Mouse (Mus musculus): Measurements from ENCODE around the gene Speer4c. TPM values are rescaled to one million over a fixed set of nuclear protein-coding genes. Genes with fewer than 3 reads are reported as not detected.
"Not testable (repeated sequence)": the region's sequence is repeated elsewhere in the genome, so short reads cannot be mapped to it uniquely, and the experiment has no call there.

Speer4c gene
- not detected for total RNA-seq (2021)
- long read RNA-seq, experiment 1, result 0 reads
- long read RNA-seq, experiment 2, result 0 reads

- intact Hi-C loops (cut with DNase I; ENCODE audit: low total_unique reads); DNase-seq: not testable (repeated sequence)
Observed at GRCm38 (mm10) chr5:15714171-15714570, at the start of gene Speer4c. Gene Speer4c (minus strand): TSS chr5:15714271.

- intact Hi-C loops (cut with DNase I; ENCODE audit: low total_unique reads), result no loop called here
- no peak for DNase-seq
Observed at GRCm38 (mm10) chr5:15747478-15748255, 33.6 kb upstream of the Speer4c start.

- intact Hi-C loops (cut with DNase I; ENCODE audit: low total_unique reads), result no loop called here
- no peak for DNase-seq
Observed at GRCm38 (mm10) chr5:15734097-15734867, 20.2 kb upstream of the Speer4c start.

GRCm38 (mm10) chr5:15702891-15703290, 11.2 kb downstream of the Speer4c start:
- intact Hi-C loops (cut with DNase I; ENCODE audit: low total_unique reads); DNase-seq: not testable (repeated sequence)

GRCm38 (mm10) chr5:15697719-15698118, 16.4 kb downstream of the Speer4c start:
- intact Hi-C loops (cut with DNase I; ENCODE audit: low total_unique reads); DNase-seq: not testable (repeated sequence)

GRCm38 (mm10) chr5:15691849-15692248, 22.2 kb downstream of the Speer4c start:
- intact Hi-C loops (cut with DNase I; ENCODE audit: low total_unique reads); DNase-seq: not testable (repeated sequence)

GRCm38 (mm10) chr5:15690822-15691221, 23.2 kb downstream of the Speer4c start:
- DNase-seq; intact Hi-C loops (cut with DNase I; ENCODE audit: low total_unique reads): not testable (repeated sequence)

GRCm38 (mm10) chr5:15689659-15690213, 24.3 kb downstream of the Speer4c start:
- intact Hi-C loops (cut with DNase I; ENCODE audit: low total_unique reads); DNase-seq: not testable (repeated sequence)

GRCm38 (mm10) chr5:15688874-15689658, 25.0 kb downstream of the Speer4c start:
- not testable (repeated sequence) for DNase-seq

GRCm38 (mm10) chr5:15681301-15682035, 32.6 kb downstream of the Speer4c start:
- intact Hi-C loops (cut with DNase I; ENCODE audit: low total_unique reads); DNase-seq: not testable (repeated sequence)

More at GRCm38 (mm10) chr5:15688874-15689658, 25.0 kb downstream of the Speer4c start:
- intact Hi-C loops (cut with DNase I; ENCODE audit: low total_unique reads), result not testable (repeated sequence)

GRCm38 (mm10) chr5:15679980-15680949, 33.8 kb downstream of the Speer4c start:
- DNase-seq; intact Hi-C loops (cut with DNase I; ENCODE audit: low total_unique reads): not testable (repeated sequence)

- DNase-seq; intact Hi-C loops (cut with DNase I; ENCODE audit: low total_unique reads): not testable (repeated sequence)
Observed at GRCm38 (mm10) chr5:15678907-15679306, 35.2 kb downstream of the Speer4c start.

- intact Hi-C loops (cut with DNase I; ENCODE audit: low total_unique reads), result not testable (repeated sequence)
Observed at GRCm38 (mm10) chr5:15677750-15678149, 36.3 kb downstream of the Speer4c start.

GRCm38 (mm10) chr5:15674429-15675244, 39.4 kb downstream of the Speer4c start:
- intact Hi-C loops (cut with DNase I; ENCODE audit: low total_unique reads); DNase-seq: not testable (repeated sequence)

More at GRCm38 (mm10) chr5:15677750-15678149, 36.3 kb downstream of the Speer4c start:
- DNase-seq, result not testable (repeated sequence)

- intact Hi-C loops (cut with DNase I; ENCODE audit: low total_unique reads); DNase-seq: not testable (repeated sequence)
Observed at GRCm38 (mm10) chr5:15673989-15674388, 40.1 kb downstream of the Speer4c start.

GRCm38 (mm10) chr5:15670789-15671188, 43.3 kb downstream of the Speer4c start:
- intact Hi-C loops (cut with DNase I; ENCODE audit: low total_unique reads), result not testable (repeated sequence)

More at GRCm38 (mm10) chr5:15670789-15671188, 43.3 kb downstream of the Speer4c start:
- not testable (repeated sequence) for DNase-seq
